Comparison of ENCODE assay signal across 15 mouse cellular contexts in genomic region chr3:84127431-84127830, GRCm38 (mm10). TPM values are rescaled to one million over a fixed set of nuclear protein-coding genes. Genes with fewer than 3 reads are reported as not detected.
"Had no signal": no experiment of that assay in that cellular context is flagged by ENCODE, and none has a peak within 500 bp of the region (broad histone marks: within the 10 kb centered on the region; RNA-seq: fewer than 3 reads in every experiment).

No protein-coding gene starts in this region.

- DNase-seq: liver; liver, embryonic 13.5 days; liver, postnatal 0 days; lung, postnatal 14 days; thymus, adult 18-20 months; thymus, postnatal 14 days had no signal

- H3K27me3 ChIP-seq: limb, embryonic 12.5 days; liver, embryonic 13.5 days; lung, embryonic 15.5 days; megakaryocyte, embryonic 14.5 days; midbrain, embryonic 15.5 days; neural tube, embryonic 12.5 days had no signal

- ATAC-seq: intestine, postnatal 0 days; liver, postnatal 0 days; midbrain, embryonic 15.5 days had no signal

- H3K4me2 ChIP-seq: limb, embryonic 12.5 days; liver, embryonic 13.5 days; lung, embryonic 15.5 days; midbrain, embryonic 11.5 days; midbrain, embryonic 15.5 days; neural tube, embryonic 12.5 days had no signal

- H3K4me3 ChIP-seq: limb, embryonic 12.5 days; liver, embryonic 13.5 days; lung, embryonic 15.5 days; megakaryocyte, embryonic 14.5 days; midbrain, embryonic 15.5 days; neural tube, embryonic 12.5 days had no signal

- H3K9ac ChIP-seq: limb, embryonic 12.5 days; liver, embryonic 13.5 days; liver, postnatal 0 days; lung, embryonic 15.5 days; midbrain, embryonic 15.5 days; neural tube, embryonic 12.5 days had no signal

- H3K9me3 ChIP-seq: limb, embryonic 12.5 days; liver, embryonic 13.5 days; lung, embryonic 15.5 days; megakaryocyte, embryonic 14.5 days; midbrain, embryonic 15.5 days; neural tube, embryonic 12.5 days had no signal

- H3K27ac ChIP-seq: limb, embryonic 12.5 days; liver, embryonic 13.5 days; lung, embryonic 15.5 days; macrophage; midbrain, embryonic 15.5 days; neural tube, embryonic 12.5 days; stomach, postnatal 0 days had no signal

- H3K36me3 ChIP-seq: limb, embryonic 12.5 days; liver, embryonic 13.5 days; lung, embryonic 15.5 days; midbrain, embryonic 15.5 days; neural tube, embryonic 12.5 days had no signal

- H3K4me1 ChIP-seq: midbrain, embryonic 15.5 days; neural tube, embryonic 12.5 days had no signal

RNA-seq across cellular contexts. Expression of gene Gm6525, which starts 46.5 kb away (rescaled TPM):
- polyA plus RNA-seq: liver, embryonic 13.5 days; macrophage had no signal
